Mouse (Mus musculus) brown adipose tissue, adult 24 weeks (tissue): Measurements from ENCODE around the gene Il17c. TPM values are rescaled to one million over a fixed set of nuclear protein-coding genes. Genes with fewer than 3 reads are reported as not detected.
A peak's percentile ranks its signal among the peaks of the same experiment; 100 is the strongest.

ENCODE experiments used
- H3K27ac ChIP-seq: fragments of 200-500 bp; replicated peaks from 2 replicates; pipeline ENCODE4 v1.5.1; 2012; ENCODE audit warnings: low read depth, mild to moderate bottlenecking, low read length
- H3K4me1 ChIP-seq: fragments of 200-500 bp; 2 replicates; pipeline ENCODE4 v1.6.1; 2012; ENCODE audit warnings: low read length, mixed read lengths; ENCODE audit not compliant: control insufficient read depth, insufficient read depth, insufficient read length
- H3K4me3 ChIP-seq: fragments of 200-500 bp; 2 replicates; pipeline ENCODE4 v1.5.1; 2012; ENCODE audit warnings: low read depth, mild to moderate bottlenecking, low read length, moderate library complexity; ENCODE audit not compliant: insufficient read depth
- polyA plus RNA-seq: library from polyadenylated mRNA; stranded (reverse); fragments of >200 nt; gene quantifications from 2 replicates; pipeline ENCODE4 v1.2.4, GENCODE M21; 2012; ENCODE audit not compliant: missing spikeins, insufficient read depth, insufficient read length

Il17c gene
- polyA plus RNA-seq, result not detected in 2 replicates

- no peak within 1 kb of the TSS for H3K27ac ChIP-seq
- H3K4me1 ChIP-seq, result no peaks in the 10 kb centered on the region
- no peak within 1 kb of the TSS for H3K4me3 ChIP-seq
Measured at GRCm38 (mm10) chr8:122421376-122422070, at the start of gene Il17c. Gene Il17c (plus strand): TSS chr8:122422020.

GRCm38 (mm10) chr8:122375320-122375719 lies 46.5 kb upstream of the Il17c start:
- Histone ChIP-seq H3K27ac (no peak overlapping the region), H3K4me3 (no peak overlapping the region), H3K4me1 (0 out of 2 replicates have a peak, but pooled peaks cover 5% of the 10 kb centered on the region)

GRCm38 (mm10) chr8:122375751-122376364 lies 46.0 kb upstream of the Il17c start:
- Histone ChIP-seq H3K4me1 (0 out of 2 replicates have a peak, but pooled peaks cover 5% of the 10 kb centered on the region), H3K4me3 (peak overlapping the region; percentile 58), H3K27ac (no peak overlapping the region)

GRCm38 (mm10) chr8:122376365-122377231 lies 45.2 kb upstream of the Il17c start, which contains the start of gene Zc3h18:
Gene Zc3h18 (plus strand): TSS chr8:122376609.
- Histone ChIP-seq H3K4me1 (0 out of 2 replicates have a peak, but pooled peaks cover 5% of the 10 kb centered on the region), H3K4me3 (peak within 1 kb of the TSS; percentile 94)

GRCm38 (mm10) chr8:122383039-122383438 lies 38.8 kb upstream of the Il17c start:
- no peak overlapping the region for H3K4me3 ChIP-seq
- no peak overlapping the region for H3K27ac ChIP-seq
- 0 out of 2 replicates have a peak, but pooled peaks cover under 1% of the 10 kb centered on the region for H3K4me1 ChIP-seq

More at GRCm38 (mm10) chr8:122376365-122377231, 45.2 kb upstream of the Il17c start, which contains the start of gene Zc3h18:
- peak within 1 kb of the TSS; percentile 94 for H3K27ac ChIP-seq

DNA sequence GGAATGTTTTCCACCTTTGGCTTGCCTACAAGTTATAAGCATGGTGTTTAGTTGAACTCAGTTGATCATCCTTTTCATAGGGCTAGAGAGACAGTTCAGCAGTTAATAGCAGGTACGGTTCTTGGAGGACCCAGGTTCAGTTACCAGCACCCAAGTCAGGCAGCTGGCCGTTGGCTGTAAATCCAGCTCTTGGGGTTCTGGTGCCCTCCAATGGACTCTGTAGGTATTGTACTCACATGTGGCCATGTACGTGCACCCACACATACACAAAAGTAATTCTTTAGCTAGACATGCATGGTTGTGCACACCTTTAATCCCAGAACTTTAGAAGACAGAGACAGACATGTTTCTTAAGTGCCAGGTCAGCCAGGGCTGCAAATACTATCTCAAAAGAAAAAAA lies 32.5 kb upstream of the Il17c start:
- H3K4me3 ChIP-seq, result no peak overlapping the region
- no peaks in the 10 kb centered on the region for H3K4me1 ChIP-seq
- no peak overlapping the region for H3K27ac ChIP-seq

- Histone ChIP-seq H3K4me3 (no peak overlapping the region), H3K4me1 (no peaks in the 10 kb centered on the region), H3K27ac (no peak overlapping the region)
Measured at GRCm38 (mm10) chr8:122390758-122391157, 31.1 kb upstream of the Il17c start.

DNA sequence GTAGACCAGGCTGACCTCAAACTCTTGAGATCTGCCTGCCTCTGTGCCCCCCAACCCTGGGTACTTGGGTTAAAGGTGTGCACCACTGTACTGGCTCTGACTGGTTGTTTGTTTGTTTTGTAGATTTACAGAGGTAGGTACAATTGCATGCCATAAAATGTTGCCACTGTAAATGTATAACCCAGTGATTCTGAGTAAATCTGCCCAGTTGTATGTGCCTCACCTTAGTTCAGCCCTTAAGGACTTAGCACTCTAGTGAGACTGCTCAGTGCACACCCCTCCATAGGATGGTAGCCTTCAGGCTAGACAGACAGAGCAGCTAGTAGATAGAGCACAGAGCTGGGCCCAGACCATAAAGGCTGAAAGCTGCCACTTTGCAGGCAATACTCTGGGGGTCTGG lies 28.1 kb upstream of the Il17c start:
- Histone ChIP-seq H3K27ac (no peak overlapping the region), H3K4me3 (no peak overlapping the region), H3K4me1 (no peaks in the 10 kb centered on the region)

DNA sequence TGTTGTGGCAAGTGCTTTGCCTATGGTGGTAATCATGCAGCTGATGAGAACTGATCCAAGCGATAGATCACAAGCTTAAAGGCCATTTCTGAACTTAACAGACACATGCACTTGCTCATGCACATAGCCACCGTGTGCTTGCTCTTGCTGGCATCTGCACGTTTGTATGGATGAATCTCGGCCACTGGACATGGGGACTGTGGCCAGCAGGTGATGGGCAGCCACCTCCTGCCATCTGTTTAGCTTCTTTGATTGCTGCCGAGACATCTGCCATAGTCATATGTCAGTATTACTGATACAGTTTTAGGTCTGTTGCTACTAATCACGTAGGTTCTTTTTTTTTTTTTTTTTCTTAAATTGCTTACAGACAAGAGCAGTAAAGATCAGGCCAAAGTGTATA lies 26.5 kb upstream of the Il17c start:
- no peak overlapping the region for H3K27ac ChIP-seq
- no peaks in the 10 kb centered on the region for H3K4me1 ChIP-seq
- H3K4me3 ChIP-seq, result no peak overlapping the region

GRCm38 (mm10) chr8:122398186-122398585 lies 23.6 kb upstream of the Il17c start:
- Histone ChIP-seq H3K27ac (no peak overlapping the region), H3K4me1 (no peaks in the 10 kb centered on the region), H3K4me3 (no peak overlapping the region)

DNA sequence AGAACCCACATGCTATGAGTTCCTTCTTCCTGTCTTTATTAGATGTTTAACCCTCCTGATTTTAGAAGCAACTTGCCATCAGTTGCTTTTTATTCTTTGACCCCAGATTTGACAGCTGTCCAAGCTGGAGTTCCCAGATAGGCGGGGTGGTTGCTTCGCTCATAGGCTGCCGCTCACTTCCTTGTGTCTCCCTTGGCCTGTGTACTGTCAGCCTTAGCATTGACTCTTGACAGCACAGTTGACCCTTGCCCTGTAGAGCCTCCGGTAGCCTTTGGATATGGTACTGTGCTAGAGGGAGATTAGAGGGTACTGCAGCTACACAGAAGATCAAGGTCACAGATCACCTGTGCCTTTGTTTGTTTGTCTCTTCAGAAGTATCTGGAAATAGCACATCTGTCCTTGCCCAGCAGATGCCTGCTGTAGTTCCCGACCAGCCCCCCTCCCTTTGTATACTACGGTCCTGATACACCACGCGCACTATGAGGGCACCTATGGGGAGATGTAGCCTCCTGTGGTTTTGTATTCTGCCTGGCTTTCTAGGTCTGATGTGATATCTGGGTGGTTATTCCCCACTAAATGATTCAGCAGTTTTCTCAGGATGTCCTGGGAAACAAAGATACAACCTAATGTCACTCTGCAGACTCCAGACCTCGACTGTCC lies 16.5 kb upstream of the Il17c start:
- Histone ChIP-seq H3K27ac (no peak overlapping the region), H3K4me3 (no peak overlapping the region), H3K4me1 (no peaks in the 10 kb centered on the region)

DNA sequence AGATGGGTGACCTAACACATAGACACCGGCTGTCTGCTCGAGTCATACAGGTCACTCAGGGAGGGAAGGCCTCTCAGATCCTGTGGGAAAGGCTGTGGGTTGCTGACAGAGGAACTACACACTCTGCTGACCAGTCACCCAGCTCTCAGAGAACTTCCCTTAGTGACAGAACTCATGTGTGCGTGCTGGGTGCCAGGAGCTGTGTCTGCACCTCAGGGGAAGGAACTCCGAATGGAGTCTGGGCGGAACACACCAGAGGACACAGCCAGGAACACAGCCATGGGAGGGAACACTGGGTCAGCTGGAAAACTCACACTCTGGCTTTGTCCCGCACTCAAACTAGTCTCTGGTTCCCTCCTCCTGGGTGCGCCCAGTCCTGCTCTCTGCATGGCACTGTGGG lies 14.1 kb upstream of the Il17c start:
- Histone ChIP-seq H3K4me1 (no peaks in the 10 kb centered on the region), H3K4me3 (no peak overlapping the region), H3K27ac (no peak overlapping the region)

- no peaks in the 10 kb centered on the region for H3K4me1 ChIP-seq
- no peak overlapping the region for H3K27ac ChIP-seq
- H3K4me3 ChIP-seq, result no peak overlapping the region
Measured at GRCm38 (mm10) chr8:122414311-122414710, 7.5 kb upstream of the Il17c start.

DNA sequence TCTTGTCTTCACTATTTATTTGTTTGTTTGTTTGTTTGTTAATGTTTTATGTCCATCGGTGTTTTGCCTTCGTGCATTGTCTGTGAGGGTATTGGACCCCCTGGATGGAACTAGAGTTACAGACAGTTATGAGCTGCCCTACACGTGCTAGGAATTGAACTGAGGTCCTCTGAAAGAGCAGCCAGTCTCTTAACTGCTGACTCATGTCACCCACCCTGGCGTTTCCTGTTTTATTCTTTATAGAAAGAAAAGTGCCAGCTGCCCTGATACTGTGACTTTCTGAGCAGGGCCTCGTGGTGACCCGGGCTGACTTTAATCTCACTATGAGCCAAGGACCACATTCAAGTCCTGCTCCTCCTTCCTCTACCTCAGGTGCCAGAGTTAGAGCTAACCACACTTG lies 6.3 kb upstream of the Il17c start:
- no peaks in the 10 kb centered on the region for H3K4me1 ChIP-seq
- no peak overlapping the region for H3K27ac ChIP-seq
- H3K4me3 ChIP-seq, result no peak overlapping the region
